Mouse (Mus musculus): ENCODE results near the gene Atg2a.
"Not testable (repeated sequence)": the region's sequence is repeated elsewhere in the genome, so short reads cannot be mapped to it uniquely, and the experiment has no call there.

The Atg2a gene

DNA sequence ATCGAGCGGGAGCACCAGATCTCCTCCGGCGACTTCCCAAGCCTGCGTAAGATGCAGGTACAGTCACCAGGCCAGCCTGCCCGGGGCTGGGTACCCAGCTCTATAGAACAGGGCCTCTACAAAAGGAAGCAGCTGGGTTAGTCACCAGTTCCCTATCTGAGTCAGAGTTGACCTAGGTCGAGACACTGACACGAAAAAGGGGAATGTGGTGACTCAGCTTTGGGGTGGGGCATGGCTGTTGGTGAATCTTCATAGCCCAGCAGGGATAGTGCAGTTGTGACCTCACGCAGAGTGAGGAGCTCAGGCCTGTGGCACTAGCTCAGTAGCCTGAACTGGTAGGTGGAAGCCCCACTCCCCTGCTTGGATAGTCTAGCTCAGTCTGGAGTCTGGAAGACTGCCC is 56.2 kb downstream of the Atg2a start:
- DNase-seq, result peak; percentile 47

DNA sequence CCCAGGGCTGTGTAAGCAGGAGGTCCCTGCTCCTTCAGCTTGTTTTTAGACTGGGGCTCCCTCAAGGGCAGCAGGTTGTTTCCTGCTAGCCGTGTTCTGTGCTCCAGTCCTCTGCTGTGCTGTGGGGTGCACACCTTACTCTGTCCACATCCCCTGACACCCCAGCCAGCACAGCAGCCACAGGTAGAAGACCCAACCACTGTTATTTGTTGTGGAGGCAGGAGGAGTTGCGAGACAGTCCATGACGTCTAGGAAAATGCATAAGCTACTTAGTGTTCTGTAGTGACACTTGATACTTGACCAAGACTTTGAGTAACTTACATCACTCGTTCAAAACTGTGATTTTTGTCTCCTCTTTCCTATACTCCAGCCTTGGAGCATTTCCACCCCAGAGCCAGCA is 57.5 kb downstream of the Atg2a start:
- no peak for DNase-seq

DNA sequence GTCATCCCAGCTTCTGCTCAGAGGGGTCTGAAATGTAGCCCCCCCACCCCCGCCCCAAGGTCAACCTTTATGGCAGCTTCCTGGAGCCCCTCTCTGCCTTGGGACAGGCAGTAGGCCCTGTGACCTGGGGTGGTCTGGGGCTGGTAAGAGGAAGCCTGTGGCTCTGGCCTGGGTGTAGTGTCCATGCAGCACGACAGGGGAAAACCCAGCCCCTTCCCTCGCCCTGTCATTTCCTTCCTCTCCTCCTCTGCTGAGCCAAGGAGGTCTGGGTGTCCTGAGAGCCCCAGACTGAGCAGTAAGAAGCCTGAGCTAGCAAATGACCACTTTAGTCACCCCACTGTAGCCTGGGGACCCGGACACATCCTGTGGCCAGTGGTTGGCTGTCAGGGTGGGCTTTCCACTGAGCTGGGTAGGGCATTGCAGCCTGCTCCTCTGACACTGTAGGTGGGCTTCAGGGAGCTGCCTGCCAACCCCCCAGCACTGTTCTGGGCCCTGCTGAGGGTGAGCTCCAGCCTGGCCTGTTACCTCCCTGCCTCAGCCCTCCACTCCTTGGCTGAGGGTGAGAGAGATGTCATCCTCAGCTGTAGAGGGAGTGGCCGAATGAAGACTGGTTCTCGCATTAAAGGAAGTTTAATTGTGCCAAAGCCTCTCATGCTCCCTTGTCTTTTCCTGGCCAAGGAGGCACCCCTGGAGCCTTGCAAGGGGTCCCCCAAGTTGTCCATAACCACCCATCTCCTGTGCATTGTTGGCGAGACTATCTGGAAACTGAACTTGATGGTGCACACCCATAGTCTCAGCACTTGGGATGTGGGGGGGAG is 58.2 kb downstream of the Atg2a start:
- no peak for DNase-seq

DNA sequence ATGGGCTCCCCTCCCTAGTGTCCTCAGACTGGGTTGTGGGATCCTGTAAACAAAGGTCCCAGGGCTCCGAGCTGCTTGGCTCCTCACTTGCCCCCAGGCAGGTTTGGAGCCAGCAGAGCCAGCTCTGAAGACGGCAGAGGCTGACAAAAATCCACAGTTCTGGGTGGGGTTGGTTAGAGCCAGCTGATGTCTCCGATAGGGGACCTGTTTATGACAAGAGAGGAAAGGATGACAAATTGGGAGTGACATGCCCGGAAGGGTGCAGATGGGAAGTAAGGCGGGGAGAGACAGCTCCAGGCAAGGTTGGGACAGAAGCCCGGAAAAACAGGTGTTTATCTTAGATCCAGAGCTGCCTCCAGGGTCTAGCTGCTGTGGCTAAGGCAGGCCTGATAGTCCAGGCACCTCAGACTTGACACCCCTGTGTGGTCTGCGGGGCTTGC is 59.0 kb downstream of the Atg2a start:
- DNase-seq, result peak; percentile 47

DNA sequence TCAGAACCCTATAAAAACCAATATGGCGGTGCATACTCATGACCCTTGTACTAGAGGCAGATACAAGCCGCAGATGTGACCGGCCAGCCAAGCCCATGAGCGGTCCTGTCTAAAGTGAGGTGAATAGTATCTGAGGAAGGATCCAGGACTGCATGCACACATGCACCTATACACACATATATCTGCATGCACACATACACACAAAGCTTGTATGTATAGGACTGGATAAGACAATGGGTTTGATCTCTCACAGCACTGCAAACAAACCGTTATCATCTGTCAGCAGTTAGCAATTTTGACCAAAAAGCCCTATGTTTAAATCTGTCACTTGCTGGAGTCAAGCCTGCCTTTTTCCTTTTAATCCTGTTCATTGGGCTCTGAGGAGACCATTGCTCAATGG is 60.6 kb downstream of the Atg2a start:
- DNase-seq, result no peak

DNA sequence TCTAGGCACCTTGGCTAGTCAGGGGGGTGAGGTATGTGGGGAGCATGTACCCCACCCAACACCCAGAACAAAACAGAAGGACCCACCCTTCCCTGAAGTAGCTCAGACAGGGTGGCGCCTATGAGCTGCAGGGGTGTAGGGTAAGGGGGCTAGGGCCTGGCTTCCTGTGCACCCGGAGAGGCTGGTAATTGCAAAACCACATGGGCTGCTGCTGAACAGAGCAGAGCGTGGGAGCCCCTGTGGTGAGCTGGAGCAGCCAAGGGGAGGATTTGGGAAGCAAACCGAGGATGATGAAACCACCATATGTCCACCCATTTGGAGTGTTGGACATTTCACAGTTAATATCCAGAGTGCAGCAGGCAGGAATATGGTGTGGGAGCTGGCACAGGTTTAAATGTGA is 61.1 kb downstream of the Atg2a start:
- no peak for DNase-seq

DNA sequence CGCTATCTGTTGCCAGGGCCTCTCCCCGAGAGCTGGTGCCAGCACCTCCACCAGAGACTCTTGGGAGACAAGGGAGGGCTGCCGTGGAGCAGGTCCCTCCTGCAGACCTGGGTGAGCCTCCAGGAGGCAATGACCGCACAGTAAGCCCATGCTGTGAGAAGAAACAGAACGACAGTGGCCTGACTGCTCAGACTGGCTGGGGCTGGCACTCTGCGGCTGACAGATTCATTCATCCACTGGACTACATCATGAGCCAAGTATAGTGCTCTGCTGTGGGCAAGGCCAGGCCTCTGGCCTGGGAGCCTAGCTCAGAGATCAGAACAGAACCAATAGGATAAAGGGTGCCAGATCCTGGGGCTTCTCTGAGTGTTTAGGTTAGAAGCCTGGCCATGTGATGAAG is 62.4 kb downstream of the Atg2a start:
- DNase-seq, result no peak

DNA sequence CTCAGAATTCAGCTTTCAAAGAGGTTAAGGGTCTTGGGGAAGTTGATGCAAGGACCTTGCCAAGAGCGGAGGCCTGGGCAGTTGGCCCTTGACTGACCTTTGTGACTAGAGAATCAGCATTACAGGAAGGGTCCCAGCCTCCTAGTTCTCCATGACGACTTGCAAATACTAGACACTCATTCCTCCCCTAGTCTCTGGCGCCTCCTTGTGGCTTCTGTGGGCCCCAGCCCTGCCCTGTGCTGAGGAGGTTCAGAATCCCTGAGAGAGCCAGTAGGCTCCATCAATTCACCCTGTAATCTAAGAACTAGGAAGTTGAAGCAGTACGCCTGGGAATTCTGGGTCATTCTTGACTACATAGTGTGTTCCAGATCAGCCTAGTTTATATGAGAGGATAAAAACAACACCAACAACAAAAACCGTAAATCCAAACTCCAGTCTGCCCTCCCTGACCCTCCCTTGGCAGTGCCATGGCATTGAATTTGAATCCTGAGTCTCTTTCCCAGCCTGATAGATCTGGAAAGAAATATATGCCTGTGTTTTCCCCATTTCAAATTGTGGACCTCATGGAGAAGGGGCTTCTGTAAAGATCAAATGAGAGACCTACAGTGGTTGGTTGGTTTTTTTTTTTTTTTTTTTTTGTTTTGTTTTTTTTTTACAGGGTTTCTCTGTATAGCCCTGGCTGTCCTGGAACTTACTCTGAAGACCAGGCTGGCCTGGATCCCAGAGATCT is 63.5 kb downstream of the Atg2a start:
- peak; percentile 91 for DNase-seq

DNA sequence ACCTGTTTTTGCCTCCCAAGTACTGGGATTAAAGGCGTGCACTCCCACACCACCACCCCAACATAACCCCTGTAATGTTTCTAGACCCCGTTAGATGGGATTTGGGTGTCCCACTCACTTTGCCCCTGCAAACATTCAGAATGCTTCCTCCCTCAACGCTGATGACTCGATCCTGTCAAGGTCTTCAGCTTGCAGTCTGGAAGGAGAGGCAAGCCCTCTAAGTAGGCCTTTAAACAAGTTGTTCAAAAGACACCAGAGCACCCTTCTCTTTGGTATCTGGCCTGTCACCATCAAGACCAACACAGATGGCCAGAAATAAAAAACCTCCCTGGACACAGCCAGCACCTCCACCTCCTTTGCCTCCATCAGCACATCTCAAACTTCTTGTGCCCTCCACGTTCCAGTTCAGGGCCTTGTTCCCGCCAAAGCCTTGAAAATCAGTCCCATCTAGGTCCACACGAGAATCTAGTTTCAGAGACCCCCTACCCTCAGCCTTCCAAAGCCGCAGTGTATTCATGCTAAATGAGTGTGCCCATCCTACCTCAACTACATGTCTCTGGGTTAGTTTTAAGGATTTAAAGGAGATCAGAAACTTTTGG is 64.1 kb downstream of the Atg2a start:
- no peak for DNase-seq

DNA sequence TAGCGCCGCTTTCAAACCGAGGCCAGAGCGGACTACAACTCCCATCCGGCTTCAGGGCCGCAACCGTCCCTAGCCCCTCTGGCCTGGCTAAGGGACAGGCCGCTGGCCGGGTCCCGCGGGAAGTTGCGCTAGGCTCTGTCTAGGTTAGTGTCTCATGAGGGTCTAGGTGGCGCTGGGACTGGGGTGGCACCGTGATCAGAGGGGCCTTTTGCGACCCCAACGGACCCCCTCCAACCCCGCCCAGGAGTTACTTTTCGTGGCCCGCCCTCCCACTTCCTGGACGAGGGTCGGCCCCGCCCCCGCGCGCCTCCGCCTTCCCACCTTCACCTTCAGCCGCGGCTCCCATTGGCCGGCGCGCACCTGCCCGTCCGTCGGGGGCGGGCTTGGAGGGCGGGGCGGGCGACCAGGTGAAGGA is 64.7 kb downstream of the Atg2a start, which contains the start of gene Cdc42bpg:
Cdc42bpg (plus strand) TSS at position 320 of the 415 bp plus-strand sequence.
- peak; percentile 96 for DNase-seq

DNA sequence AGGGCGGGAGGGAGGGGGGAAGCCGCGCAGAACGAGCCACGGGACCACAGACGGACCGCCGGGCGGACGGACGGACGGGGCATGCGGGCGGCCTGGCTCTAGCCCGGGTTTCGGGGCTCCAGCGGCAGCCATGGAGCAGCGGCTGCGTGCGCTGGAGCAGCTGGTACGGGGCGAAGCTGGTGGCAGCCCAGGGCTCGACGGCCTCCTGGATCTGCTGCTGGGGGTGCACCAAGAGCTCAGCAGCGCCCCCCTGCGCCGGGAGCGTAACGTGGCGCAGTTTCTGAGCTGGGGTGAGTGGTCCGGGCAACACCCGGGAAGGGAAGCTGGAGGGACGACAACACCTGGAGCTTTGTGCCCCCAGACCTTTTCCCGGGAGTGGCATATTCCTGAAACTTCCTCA is 65.1 kb downstream of the Atg2a start:
- DNase-seq, result peak; percentile 89

DNA sequence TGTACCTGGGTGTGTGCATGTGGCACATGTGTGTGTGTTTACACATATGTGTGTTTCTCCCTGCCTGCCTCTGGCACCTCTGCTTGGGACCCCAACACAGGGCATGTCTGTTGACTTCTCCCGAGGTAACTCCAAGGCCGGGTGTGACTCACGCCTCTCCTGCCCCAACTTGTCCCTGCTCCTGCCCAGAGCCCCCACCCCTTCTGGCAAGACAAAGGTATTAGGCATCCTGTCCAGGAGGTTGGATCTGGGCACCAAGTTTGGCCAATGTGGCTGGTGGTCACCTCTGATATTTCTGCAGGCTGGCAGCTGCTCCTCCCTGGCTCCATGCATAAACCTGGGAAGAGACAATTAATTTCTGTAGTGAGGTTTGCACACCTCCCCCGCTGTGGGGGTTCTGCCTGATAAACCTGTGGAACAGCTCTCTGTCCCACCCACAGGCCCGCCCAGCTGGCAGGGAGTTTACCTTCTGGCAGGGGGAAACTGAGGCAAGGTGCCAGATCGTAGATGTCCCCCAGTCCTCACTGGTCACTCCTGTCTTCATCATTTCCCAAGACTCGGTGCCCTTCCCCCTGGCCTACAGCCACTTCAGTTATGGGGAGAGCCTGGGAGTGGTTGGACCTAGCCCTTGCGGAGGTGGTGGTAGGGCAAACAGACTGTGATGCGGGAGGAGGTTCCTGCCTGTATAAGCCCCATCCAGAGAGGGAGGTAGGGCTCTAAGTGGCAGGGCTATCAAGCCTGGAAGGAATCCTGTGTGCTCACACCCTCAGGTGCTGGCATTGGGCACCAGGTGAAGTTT is 66.5 kb downstream of the Atg2a start:
- no peak for DNase-seq

DNA sequence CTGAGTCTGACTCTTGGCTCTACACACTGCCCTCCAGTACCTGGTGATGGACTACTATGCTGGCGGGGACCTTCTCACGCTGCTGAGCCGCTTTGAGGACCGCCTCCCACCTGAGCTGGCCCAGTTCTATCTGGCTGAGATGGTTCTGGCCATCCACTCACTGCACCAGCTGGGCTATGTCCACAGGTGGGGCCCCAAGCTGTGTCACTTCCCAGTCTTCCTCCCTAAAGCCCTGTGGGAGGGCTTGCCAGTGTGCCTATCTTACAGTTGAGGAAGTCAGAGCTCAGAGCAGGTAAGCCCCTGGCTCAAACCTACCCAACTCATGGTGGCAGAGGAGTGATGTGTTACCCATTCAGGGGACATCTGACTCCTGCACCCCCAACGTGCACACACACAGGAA is 68.7 kb downstream of the Atg2a start:
- DNase-seq, result no peak

DNA sequence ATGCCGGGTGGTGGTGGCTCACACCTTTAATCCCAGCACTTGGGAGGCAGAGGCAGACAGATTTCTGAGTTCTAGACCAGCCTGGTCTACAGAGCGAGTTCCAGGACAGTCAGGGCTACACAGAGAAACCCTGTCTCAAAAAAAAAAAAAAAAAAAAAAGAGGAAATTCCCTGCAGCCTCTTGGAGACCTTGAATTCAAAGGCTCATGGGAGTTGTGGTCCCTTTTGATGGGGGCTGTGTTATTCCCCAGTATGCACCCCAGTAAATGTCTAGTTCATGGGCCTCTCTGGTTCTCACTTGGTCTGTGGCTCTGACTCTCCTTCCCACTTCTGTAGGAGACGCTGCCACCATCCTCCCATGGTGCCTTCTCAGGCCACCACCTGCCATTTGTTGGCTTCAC is 70.3 kb downstream of the Atg2a start:
- not testable (repeated sequence) for DNase-seq

All from kidney, postnatal 14 days (tissue).